ENCODE assay signal across 18 mouse cellular contexts in genomic region chr4:81913296-81913695, GRCm38 (mm10).
DNase-seq lines count a peak whose midpoint lies in the region; ATAC-seq lines count a peak whose summit lies in the region.
"Had no signal": no experiment of that assay in that cellular context is flagged by ENCODE, and none has a peak within 500 bp of the region (broad histone marks: within the 10 kb centered on the region; RNA-seq: fewer than 3 reads in every experiment).

No protein-coding gene starts in this region.

- H3K9me3 ChIP-seq in heart, embryonic 12.5 days (replicated peaks) = no peaks in the 10 kb centered on the region
- H3K9me3 ChIP-seq: forebrain, embryonic 15.5 days; limb, embryonic 13.5 days; liver, embryonic 15.5 days; midbrain, embryonic 15.5 days had no signal

- no peaks in the 10 kb centered on the region for H3K36me3 ChIP-seq in heart, embryonic 12.5 days
- H3K36me3 ChIP-seq: forebrain, embryonic 15.5 days; limb, embryonic 13.5 days; liver, embryonic 15.5 days; midbrain, embryonic 15.5 days had no signal

- peak; percentile 75 to 89 for DNase-seq in heart, adult 18-20 months
- peak; percentile 54 for DNase-seq in testis, postnatal 14 days (ENCODE audit: low spot score)
- DNase-seq in testis, postnatal 10 days (ENCODE audit: low spot score) = no peak
- DNase-seq in heart, postnatal 10 days = peak; percentile 40 to 58
- no peak for DNase-seq in spleen, adult 18-20 months
- DNase-seq in thymus, adult 18-20 months = no peak
- DNase-seq: cerebellum, adult 18-20 months; cerebellum, postnatal 36 days; kidney, adult 18-20 months; kidney, postnatal 10 days; right cerebral cortex, postnatal 14 days had no signal

- no peaks in the 10 kb centered on the region for H3K4me1 ChIP-seq in heart, embryonic 12.5 days (replicated peaks)
- H3K4me1 ChIP-seq: forebrain, embryonic 15.5 days; limb, embryonic 13.5 days; liver, embryonic 15.5 days; midbrain, embryonic 15.5 days had no signal

- no peak overlapping the region for H3K27ac ChIP-seq in heart, embryonic 12.5 days (ENCODE audit: poor library complexity, severe bottlenecking)
- H3K27ac ChIP-seq: forebrain, embryonic 15.5 days; limb, embryonic 13.5 days; liver, embryonic 15.5 days; midbrain, embryonic 15.5 days had no signal

- 54% methylated on average over 10 of the region's 10 CpGs for WGBS in heart, embryonic 12.5 days

- H3K4me2 ChIP-seq in heart, embryonic 12.5 days = no peak overlapping the region
- H3K4me2 ChIP-seq: forebrain, embryonic 15.5 days; limb, embryonic 13.5 days; liver, embryonic 15.5 days; midbrain, embryonic 15.5 days had no signal

- H3K4me3 ChIP-seq in heart, embryonic 12.5 days = no peak overlapping the region
- H3K4me3 ChIP-seq: erythroblast, embryonic 14.5 days; forebrain, embryonic 15.5 days; limb, embryonic 13.5 days; liver, embryonic 15.5 days; midbrain, embryonic 15.5 days had no signal

- intact Hi-C loops in heart, postnatal 10 days (cut with DNase I) = no loop called here

- no peaks in the 10 kb centered on the region for H3K27me3 ChIP-seq in heart, embryonic 12.5 days (replicated peaks)
- H3K27me3 ChIP-seq: forebrain, embryonic 15.5 days; limb, embryonic 13.5 days; liver, embryonic 15.5 days; midbrain, embryonic 15.5 days had no signal

- no peak for ATAC-seq in heart, embryonic 12.5 days (ENCODE audit: insufficient number of reproducible peaks, low FRiP score)
- ATAC-seq: forebrain, embryonic 15.5 days; lung, postnatal 0 days; midbrain, embryonic 15.5 days had no signal

- no peak overlapping the region for H3K9ac ChIP-seq in heart, embryonic 12.5 days
- H3K9ac ChIP-seq: forebrain, embryonic 15.5 days; limb, embryonic 13.5 days; liver, embryonic 15.5 days; midbrain, embryonic 15.5 days had no signal

Comparison
In these comparisons a context has a peak if more than half of its experiments do, and no peak if none do; other contexts are left out.
1. DNase-seq: peak in heart, adult 18-20 months (2 of 2), testis, postnatal 14 days (single experiment) and heart, postnatal 10 days (2 of 2); none in testis, postnatal 10 days (single experiment), spleen, adult 18-20 months (0 of 2) and thymus, adult 18-20 months (0 of 2).